Mouse (Mus musculus) kidney, adult 8-10 months (tissue): ENCODE measurements around the gene Zcwpw1.
A peak's percentile ranks its signal among the peaks of the same experiment; 100 is the strongest.
"Not testable (repeated sequence)": the region's sequence is repeated elsewhere in the genome, so short reads cannot be mapped to it uniquely, and the experiment has no call there.

Experiments
- DNase-seq, 2 experiments: peaks; one replicate each; pipeline ENCODE4 v3.0.0; 2022

The Zcwpw1 gene

DNA sequence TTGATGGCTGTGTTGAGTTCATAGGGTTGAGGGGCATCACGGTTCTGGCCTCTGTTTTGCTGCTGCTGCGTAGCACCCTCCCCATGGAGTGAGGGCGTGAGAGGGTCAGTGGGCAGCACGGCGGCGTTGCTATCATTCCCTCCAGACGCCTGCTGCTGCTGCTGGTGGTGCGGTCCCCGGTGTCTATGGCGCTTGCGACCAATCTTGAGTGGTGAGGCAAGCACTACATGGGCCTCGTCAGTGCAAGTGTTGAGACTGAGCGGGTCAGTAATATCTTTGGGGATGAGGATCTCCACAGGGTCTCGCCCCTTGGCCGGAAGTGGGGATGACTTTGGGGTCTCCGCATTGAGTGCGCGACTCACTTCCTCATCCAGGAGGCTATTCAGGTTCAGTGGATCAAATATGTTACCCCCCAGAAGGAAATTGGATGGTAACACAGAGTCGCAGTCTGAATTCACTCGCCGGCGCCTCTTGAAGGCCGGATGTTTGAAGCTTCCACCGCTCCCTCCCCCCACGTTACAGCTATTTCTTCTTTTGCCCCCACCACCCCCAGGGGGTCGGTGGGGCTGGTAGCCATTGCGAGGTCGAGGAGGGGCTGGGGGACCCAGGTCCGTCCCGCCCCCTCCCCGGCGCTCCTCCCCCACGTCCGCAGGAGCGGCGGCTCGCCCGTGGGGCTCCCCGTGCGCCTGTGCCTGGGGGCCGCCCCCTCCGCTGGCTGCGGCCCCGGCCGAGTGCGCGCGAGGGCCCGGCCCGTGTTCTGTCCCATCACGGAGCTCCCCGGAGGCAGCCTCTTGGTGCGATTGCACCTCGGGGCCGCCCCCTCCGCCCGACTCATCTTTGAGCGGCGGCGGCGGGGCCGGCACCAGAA, 2.2 kb upstream of the Zcwpw1 start:
- peak in 1 of 2 experiments; percentile 33 for DNase-seq

DNA sequence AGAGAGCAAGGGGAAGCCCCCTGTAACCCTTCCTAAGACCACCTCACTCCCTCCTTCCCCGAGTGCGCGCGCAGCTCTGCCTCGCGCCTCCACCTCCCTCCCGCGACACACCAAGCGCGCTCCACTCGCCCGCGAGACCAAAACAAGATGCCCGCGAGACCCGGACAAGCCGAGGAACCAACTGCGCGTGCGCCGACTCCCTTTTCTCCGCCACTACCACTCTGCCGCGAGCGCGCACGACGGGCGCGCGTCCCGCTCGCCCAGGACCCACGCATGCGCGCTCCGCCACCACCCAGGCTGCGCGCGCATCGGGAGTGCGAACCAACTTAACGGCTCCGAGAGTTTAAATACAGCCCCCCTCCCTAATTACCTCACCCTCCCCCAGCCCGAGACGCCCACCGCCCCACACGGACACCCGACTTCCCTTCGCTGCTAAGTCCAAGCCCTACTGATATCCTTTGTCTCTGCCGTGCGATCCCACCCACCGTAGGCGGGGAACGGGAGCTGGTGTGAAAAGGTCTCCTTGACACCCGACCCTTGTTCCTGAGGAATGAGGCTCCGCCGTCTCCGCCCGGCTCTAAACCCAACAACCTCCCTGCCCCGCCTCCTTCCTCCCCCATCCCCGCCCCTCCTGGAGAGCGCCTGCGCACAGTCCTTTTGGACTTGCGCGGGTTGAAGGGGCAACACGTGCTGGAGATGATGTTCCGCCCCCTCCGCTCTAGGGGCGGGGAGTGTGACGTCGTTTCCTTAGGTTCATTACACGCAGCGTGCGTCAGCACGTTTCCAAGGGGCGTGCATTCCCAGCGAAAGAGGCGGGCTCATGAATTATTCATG, 1.3 kb upstream of the Zcwpw1 start:
- peak; percentile 99 for DNase-seq

DNA sequence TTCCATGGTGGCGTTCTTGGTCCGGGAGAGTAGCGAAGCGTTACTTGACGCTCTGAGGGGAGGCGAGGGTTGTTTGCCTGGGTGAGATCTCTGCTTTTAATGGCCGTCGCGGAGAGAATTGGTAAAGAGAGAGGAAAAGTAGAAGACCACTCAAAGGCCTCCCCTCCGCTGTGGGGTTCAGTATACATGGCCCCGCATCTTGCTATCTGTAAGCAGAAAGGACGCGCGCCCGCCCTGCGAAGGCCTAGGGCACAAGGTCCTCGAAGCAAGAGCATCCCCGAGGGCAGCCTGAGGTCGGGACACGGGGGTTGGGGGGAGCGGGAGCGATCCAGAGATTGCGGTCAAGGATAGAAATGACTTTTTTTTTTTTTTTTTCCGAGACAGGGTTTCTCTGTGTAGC, 573 bp downstream of the Zcwpw1 start:
- peak; percentile 35 to 50 for DNase-seq

DNA sequence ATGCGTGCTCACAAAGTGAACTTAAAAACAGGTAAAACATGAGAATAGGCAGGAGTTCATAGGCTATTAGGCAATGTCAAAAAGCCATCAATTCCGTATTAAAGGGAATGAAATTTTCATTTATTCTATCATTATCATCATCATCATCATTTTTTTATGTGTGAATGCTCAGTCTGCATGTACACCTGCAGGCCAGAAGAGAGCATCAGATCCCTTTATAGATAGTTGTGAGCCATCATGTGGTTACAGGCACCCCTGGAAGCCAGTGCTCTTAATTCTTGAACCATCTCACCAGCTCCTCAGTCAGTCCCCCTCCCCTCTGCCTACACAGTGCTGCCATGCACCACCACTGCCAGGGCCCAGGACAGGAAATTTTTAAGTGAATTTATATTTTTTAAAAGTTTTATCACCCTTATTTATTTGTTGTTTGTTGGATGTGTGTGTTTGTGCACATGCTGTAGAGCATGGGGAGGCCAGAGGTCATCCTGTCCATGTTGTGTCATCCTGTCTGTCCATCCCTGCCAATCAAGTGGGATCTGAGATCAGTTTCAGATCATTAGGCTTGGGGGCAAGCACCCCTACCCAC, 1.4 kb downstream of the Zcwpw1 start:
- no peak for DNase-seq

DNA sequence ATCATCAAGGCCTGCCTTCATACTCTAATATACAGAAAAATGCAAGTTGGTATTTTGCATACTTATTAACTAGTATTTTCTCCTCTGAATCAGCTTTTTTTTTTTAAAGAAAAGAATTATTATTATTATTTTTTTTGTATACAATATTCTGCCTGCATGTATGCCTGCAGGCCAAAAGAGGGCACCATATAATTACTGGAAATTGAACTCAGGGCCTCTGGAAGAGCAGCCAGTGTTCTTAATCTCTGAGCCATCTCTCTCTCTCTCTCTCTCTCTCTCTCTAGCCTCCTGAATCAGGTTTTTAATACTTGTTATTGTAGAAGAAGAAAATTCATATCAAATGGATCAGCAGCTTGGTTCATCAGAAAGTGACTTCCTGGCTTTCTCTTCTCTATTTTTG, 4.0 kb downstream of the Zcwpw1 start:
- no peak for DNase-seq

DNA sequence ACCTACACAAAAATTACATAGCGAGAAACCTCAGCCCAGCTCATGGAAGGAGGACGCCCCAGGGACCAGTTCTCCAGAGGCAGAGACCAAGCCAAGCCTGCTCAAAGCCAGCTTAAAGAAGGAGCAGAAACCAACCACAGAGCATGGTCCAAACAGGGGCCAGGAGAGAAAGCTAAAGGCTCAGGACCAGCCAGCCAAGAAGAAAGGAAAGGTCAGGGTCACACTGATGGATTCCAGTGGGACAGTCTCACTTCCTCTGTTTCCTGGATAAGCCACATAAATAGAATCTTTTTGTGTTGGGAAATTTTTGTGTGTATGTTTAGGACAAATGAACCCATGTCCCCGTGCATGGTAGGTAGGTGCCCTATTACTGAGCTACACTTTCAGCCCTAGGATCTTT, 9.0 kb downstream of the Zcwpw1 start:
- DNase-seq, result no peak

DNA sequence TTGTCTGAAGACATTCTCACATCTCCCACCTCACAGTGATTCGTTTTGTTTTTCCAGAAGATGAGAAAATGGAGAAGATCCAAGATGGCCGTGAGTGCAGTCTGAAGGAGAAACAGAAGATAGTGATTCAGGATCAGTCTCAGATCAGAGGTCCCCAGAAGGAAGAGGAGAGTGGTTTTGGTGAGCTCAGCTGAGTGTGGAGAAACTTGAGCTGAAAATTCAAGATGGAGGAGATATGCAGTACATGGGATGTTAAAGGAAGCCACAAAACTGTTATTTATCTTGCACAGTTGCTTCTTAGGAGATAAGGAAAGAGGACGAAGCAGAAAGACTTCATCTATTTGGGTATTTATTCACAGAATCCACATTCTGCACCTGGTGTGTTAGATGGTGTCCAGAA, 13.3 kb downstream of the Zcwpw1 start:
- DNase-seq, result no peak

DNA sequence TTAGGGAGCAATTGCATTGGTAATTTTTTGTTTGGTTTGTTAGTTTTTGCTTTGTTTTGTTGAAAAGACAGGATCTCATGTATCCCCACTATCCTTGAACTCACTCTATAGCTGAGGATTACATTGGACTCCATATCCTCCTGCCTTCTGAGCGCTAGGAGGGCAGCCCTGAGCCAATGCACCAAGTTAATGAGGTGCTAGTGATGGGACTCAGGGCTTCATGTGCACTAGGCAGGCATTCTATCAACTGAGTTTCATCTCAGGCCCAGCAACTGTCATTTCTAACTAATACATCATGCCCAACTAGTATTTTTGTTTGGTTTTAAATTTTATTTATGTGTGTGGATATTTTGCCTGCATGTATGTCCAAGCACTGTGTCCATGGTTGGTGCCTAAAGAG, 18.6 kb downstream of the Zcwpw1 start:
- DNase-seq, result no peak

DNA sequence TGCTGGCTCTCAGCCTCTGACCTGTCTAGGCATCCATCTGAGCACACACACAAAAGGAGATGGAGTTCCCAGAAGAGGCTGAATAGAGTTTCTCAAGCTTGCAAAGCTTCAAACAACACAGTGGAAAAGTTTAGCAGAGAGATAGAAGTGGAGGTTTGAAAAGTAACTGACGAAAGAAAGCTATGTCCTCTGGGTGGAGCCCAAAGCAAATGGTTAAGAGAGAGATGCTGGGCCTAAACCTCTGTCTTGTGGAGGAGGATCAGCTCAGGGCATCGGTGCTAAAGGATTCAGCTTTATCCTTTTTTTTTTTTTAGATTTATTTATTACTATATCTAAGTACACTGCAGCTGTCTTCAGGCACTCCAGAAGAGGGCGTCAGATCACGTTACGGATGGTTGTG, 20.7 kb downstream of the Zcwpw1 start:
- DNase-seq, result no peak

DNA sequence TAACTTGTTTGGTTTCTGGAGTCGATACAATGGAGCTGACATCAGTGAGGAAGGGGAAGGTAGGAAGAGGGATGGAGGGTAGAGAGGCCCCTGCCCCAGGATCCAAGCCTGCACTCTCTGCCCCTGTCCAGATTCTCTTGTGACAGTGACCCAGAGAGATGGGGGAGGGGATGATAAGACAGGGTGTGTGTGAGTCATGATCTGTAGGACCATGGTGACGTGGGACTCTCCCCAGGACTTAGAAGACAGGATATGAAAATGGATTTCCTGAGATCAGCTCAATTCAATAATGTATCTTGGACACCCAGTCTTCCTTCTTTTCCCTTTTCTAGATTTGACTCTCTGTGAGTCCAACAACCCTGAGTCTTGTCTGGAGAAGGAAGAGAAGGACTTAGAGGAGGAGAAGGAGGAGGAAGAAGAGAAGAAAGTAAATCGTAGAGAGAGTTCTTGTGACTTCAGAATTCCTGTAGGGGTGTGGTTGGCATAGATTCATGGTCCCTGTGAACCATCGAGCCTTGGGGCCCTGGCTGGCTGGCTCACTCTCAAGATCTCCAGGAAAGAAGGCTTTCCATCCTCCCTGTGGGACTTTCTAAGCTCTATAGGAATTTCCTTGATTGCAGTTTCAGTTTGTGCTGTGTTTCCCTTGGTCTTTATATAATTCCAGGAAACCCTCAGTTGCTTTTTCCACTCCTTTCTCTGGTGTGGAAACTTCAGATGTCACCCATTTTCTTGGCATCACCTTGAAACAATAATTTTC, 30.0 kb downstream of the Zcwpw1 start:
- DNase-seq, result no peak

DNA sequence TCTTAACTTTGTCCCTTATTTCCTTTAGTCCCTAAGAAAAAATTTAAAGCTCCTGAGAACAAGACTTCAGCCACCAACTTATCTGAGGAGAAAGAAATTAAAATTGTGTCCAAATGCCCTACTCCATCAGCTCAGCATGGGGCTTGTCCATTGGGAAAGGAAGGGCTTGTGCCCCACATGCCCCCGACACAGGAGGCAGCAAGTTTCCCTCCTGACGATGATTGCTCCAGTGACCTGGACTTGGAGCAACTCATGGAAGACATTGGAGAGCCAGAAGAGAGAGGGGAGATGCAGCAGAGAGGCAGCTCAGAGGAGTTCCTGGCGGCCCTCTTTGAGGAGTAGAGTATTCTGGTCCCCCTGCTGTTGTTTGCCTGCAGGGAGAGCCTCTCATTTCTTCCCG, 34.5 kb downstream of the Zcwpw1 start:
- DNase-seq, result no peak

DNA sequence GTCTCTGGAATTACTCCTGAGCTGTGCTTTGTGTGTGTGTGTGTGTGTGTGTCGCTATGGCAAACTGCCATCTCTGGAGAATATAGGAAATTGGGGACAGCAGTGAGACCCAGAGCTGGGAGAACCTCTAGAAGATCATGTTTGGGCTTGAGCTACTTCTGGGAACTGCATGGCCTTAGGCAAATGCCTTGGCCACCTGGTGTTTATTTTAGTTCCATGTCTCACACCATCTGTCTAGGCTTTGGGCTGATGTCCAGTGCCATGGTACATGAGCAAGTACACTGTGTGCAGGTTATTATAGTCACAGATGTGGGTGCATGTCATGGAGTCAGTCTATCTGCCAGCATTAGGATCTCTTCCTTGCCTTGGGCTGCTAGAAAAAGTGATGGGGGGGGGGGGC, 35.0 kb downstream of the Zcwpw1 start:
- DNase-seq, result no peak

DNA sequence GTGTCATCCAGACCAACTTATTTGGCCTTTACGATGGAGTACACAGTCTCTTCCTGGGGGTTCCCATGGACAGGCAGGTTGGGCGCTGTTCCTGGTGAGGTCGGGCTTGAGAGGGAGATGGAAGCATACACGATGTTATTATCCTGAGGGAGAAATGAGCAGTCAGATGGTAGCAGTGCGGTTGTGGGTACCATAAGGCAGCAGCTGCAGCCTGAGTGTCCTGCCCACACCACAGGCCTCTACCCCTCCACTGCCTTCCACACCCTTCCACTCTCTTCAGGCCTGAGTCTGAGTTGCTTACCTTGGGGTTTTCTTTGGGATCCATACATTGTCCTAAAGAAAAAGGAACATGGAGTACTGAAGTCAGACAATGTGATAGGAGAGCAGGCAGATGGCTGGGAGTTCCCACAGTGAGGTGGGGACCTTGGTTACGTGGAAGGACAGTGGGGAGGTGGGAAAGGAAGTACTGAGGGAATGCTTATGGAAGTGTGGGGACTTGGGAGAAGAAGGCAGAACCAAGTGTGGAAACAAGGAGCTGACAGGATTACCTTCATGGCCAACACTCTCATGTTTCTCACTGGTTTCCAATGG, 36.0 kb downstream of the Zcwpw1 start:
- no peak for DNase-seq

DNA sequence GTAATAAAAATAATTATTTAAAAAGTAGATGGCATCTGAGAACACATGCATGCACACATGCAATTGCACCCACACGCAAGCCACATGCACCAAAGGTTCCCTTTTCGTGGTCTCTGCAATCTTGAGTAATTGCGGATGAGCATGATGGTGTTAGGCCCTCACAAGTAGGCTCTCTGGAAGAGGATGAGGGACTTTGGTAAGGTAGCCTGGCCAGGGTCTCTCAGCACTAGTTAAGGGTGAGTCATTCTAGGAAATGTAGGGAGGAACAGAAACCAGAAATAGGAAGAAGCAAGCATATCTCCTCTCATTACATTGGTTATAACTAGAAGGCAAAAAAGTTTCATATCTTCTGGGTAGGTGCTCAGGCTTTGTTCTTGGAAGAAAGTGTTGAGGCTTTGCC, 37.4 kb downstream of the Zcwpw1 start:
- no peak for DNase-seq

DNA sequence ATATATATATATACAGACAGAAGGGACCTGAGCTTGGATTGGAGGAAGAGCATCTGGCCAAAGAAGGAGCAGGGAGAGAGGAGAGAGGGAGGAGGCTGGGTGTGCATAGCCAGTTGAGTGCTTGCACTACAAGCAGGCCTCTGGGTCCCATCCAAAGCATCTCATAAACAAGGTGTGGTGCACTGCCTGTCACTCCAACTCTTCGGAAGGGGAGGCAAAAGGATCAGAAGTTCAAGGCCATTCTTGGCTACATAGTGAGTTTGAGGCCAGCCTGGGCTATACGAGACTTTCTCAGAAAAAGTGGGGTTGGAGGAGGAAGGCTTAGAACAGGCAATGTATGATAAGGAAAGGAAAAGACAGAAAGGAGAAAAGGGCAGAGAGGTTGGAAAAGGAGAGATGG, 38.4 kb downstream of the Zcwpw1 start:
- DNase-seq, result no peak

DNA sequence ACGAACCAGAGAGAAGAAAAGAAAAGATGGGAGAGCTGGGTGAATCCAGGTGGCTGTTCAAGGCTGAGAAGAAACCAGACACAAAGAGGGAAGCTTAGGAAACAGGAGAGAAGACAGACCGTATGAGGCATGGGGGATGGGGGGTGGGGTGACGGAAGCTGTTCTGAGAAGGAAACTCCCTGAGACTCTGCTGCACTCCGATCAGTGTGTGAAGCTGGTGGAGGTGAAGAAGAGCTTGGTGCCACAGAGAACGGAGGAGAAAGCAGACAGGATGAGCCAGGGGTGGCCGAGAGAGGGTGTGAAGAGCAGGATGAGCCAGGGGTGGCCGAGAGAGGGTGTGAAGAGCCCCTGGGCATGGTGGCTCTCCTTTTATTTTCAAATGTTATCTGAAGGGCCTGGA, 38.8 kb downstream of the Zcwpw1 start:
- no peak for DNase-seq

DNA sequence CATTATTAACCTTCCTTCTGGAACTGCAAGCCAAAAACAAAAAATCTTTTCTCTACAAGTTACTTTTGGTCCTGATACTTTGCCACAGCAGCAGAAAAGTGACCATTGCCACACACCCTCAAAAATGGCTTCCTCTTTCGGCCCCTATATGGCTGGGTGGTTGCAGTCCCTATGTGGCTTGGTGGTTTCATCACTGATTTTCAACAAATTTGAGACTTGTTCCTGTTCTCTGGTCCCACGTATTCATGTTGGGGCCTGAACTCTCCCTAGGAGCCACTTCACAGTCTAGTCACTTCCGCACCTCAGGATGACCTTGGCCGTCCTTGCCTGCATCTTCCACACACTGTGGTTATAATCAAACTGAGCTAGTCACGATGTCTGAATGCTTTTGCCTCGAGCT, 41.1 kb downstream of the Zcwpw1 start:
- no peak for DNase-seq

DNA sequence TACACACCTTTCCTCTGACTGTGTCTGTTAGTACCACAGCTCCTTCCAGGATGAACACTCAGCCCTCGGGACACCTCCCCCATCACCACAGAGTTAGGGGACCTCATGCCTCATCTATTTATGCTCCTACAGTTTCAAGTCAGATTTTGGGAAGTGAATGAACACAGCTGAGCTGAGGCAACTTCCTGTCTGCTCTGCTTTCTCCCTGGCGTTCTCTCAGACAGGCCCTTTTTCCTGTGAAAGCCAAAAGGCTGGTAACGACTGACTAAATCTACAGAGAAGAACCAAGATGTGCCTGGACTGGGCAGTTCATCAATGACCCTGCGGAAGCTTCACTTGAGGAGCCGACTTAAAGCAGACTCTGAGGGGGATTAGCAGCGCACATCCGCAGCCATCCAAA, 42.6 kb downstream of the Zcwpw1 start:
- no peak for DNase-seq

DNA sequence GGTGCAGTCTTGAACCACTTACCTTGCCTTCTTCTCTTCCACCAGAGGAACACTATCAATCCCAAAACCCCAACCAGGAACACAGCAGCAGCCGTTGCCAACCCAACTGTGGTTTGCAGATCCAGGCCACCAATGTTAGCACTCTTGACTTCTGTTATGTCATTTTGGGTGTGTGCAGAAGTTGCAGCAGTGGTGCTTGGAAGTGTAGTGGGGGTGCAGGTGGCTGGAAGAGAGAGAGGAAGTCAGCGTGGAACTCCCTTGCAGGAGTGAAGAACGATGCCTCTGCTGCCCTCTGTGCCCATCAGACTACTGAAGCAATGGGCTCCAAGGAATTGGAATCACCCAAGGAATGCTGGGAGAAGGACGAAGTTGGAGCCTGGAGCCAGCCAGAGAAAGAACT, 43.5 kb downstream of the Zcwpw1 start:
- no peak for DNase-seq

DNA sequence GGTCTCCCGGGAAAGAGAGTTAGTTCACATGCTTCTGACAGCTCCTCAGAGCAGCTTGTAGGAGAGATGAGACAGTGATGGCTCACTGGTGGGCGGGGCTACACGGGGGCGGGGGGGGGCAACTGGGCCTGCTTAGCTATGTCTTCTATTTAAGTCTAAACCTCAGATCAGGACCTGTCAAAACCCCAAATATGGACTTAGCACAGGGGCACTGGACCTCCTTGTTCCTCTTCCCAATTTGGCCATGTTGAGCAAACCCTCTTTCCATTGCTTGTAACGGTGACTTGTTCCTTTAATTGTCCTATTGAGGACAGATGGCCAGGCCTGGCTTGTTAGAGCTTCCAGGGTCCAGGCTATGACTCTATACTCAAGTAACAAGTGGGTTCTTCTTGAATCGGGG, 43.9 kb downstream of the Zcwpw1 start:
- no peak for DNase-seq

DNA sequence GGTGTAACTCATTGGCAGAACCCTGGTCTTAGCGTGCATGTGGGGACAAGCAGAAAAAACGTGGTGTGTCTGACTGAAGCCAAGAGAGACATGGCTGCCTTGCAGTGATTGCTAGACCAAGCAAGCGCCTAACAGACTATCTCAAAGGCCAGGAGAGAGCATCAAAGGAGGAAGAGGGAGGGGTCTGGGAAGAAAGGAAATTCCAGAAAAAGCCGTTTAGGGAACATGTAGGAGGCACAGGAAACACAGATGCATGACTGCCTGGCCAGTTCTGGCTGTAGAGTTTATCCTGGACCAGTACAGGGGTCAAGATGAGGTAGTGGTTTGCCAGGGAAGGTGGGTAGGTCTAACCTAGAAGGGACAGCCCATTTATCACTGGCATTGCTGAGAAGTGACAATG, 45.9 kb downstream of the Zcwpw1 start:
- DNase-seq, result no peak

DNA sequence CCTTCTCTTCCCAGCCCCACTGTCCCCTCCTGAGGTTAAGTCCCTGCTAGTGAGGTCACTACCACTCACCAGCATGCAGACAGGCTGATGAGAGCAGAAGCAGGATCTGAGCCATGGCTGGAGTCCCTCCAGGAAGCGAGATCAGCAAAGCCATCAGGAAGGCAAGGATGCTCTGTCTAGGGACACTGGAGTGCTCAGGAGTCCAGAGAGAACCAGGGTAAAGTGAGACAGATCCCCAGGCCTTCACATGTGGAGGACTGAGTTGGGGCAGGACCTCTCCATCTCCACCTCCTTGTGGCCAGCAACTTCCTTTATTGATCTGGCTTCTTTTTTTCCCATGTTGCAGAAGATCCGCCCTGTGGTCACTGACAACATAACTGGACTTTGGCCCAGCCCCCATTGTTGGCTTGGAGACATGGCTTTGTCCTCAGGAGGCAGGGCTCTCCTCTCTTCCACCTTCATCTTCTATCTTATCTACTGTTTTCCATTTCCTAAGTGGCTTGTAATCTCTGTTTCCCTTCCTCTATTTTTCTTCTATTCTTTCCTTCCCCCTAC, 48.4 kb downstream of the Zcwpw1 start, which contains the start of gene Pilra:
Gene Pilra, minus strand, starts transcription at position 316 of the 555 bp plus-strand sequence.
- not testable (repeated sequence) for DNase-seq
